Mouse (Mus musculus) heart, adult 2 months (tissue): ENCODE measurements around the gene Pigs. TPM values are rescaled to one million over a fixed set of nuclear protein-coding genes. Genes with fewer than 3 reads are reported as not detected.

ENCODE experiments used
- DNase-seq, 2 experiments: peaks; one replicate each; pipeline ENCODE4 v3.0.0; 2021
- H3K27ac ChIP-seq: fragments of 200-600 bp; 2 replicates; pipeline ENCODE4 v1.8.1; 2022
- H3K27me3 ChIP-seq: fragments of 200-500 bp; 2 replicates; pipeline ENCODE4 v1.6.1; 2012; ENCODE audit warnings: mild to moderate bottlenecking, low read length, inconsistent platforms, mixed read lengths; ENCODE audit not compliant: control insufficient read depth, insufficient read depth
- H3K36me3 ChIP-seq: fragments of 200-500 bp; 2 replicates; pipeline ENCODE4 v1.6.1; 2012; ENCODE audit warnings: low read length, inconsistent platforms; ENCODE audit not compliant: control insufficient read depth, insufficient read depth
- H3K4me1 ChIP-seq: fragments of 200-500 bp; 2 replicates; pipeline ENCODE4 v1.6.1; 2011; ENCODE audit warnings: low read length; ENCODE audit not compliant: control insufficient read depth, insufficient read depth
- H3K4me3 ChIP-seq: fragments of 200-600 bp; 2 replicates; pipeline ENCODE4 v1.8.1; 2022
- H3K79me2 ChIP-seq: fragments of 200-500 bp; replicated peaks from 2 replicates; pipeline ENCODE4 v1.6.1; 2012; ENCODE audit warnings: mild to moderate bottlenecking, inconsistent platforms, low read length, moderate library complexity, mixed read lengths; ENCODE audit not compliant: control insufficient read depth, insufficient read depth
- H3K9ac ChIP-seq: fragments of 200-500 bp; 2 replicates; pipeline ENCODE4 v1.6.1; 2012; ENCODE audit warnings: low read depth, mild to moderate bottlenecking, control low read depth, inconsistent platforms, low read length, mixed read lengths
- CTCF ChIP-seq: fragments of 200-600 bp; IDR thresholded peaks from 2 replicates; pipeline ENCODE4 v1.8.1; 2022; ENCODE audit warnings: antibody characterized with exemption, mild to moderate bottlenecking, moderate library complexity
- EP300 ChIP-seq: fragments of 200-500 bp; IDR thresholded peaks from 2 replicates; pipeline ENCODE4 v1.6.1; 2011; ENCODE audit warnings: low read depth, low read length, control low read depth; ENCODE audit not compliant: insufficient read depth
- POLR2A ChIP-seq: fragments of 200-500 bp; IDR thresholded peaks from 2 replicates; pipeline ENCODE4 v1.6.1; 2011; ENCODE audit warnings: mild to moderate bottlenecking, low read depth, low read length, control low read depth; ENCODE audit not compliant: insufficient read depth
- WGBS: fragments of 180-500 bp; shearing (Covaris S2); methylation state at CpG from one replicate; pipeline ENCODE4 v1.1.7; 2018; 5-methylcytosine and 5-hydroxymethylcytosine counted together
- intact Hi-C: fragments of 180-260 bp; cut with DNase I; formaldehyde crosslinking; loops from one replicate; pipeline ENCODE4 v1.15.1; 2025
- polyA plus RNA-seq: library from polyadenylated mRNA; depleted of rRNA; stranded (reverse); fragments of >200 nt; gene quantifications from 2 replicates; pipeline ENCODE4 v1.2.3, GENCODE M21; 2012
- total RNA-seq, 2 experiments: library from RNA; stranded (reverse); gene quantifications; 2 replicates each; pipeline ENCODE4 v1.2.3; 2021

Pigs gene
- total and polyA plus RNA-seq, 3 experiments: 20.7 to 39.7 (median 25.4) TPM

DNA sequence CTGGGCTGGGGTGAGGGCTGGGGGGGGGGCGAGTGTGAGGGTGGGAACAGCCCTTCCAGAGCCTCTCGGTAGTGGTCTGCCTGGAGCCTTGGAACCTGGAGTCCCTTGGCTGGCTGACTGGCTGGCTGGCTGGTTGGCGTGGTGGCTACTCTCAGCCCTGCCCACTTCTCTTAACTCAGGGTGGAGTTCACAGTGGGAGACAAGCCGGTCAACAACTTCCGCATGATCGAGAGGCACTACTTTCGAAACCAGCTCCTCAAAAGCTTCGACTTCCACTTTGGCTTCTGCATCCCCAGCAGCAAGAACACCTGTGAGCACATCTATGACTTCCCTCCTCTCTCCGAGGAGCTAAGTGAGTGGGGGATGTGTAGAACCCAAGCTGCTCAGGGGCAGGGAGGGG lies 19.7 kb downstream of the Pigs start:
- Histone ChIP-seq H3K79me2 (no peaks in the 10 kb centered on the region), H3K4me1 (peaks cover 10% of the 10 kb centered on the region), H3K4me3 (no peak overlapping the region), H3K36me3 (no peaks in the 10 kb centered on the region), H3K27ac (no peak overlapping the region), H3K27me3 (no peaks in the 10 kb centered on the region), H3K9ac (no peak overlapping the region)
- intact Hi-C loops: loop anchor here (5.0 kb wide), 2 partner anchors 46 to 86 kb away; partner anchors contain the start of genes 2610507B11Rik and Spag5
- peak in 1 of 2 experiments; percentile 46 for DNase-seq
- no peak for TF ChIP-seq POLR2A
- no peak for TF ChIP-seq EP300
- TF ChIP-seq CTCF: no peak
- 86% methylated on average over 9 of the region's 9 CpGs for WGBS

GRCm38 (mm10) chr11:78348474-78348873 lies 20.3 kb downstream of the Pigs start:
- H3K27me3 ChIP-seq: no peaks in the 10 kb centered on the region
- H3K4me3 ChIP-seq: no peak overlapping the region
- no peak for DNase-seq
- intact Hi-C loops: loop anchor here (5.0 kb wide), 2 partner anchors 46 to 86 kb away; partner anchors contain the start of genes 2610507B11Rik and Spag5
- H3K4me1 ChIP-seq: peaks cover 10% of the 10 kb centered on the region
- no peaks in the 10 kb centered on the region for H3K79me2 ChIP-seq
- H3K36me3 ChIP-seq: no peaks in the 10 kb centered on the region
- H3K9ac ChIP-seq: no peak overlapping the region
- no peak overlapping the region for H3K27ac ChIP-seq
- WGBS: 86% methylated on average over 7 of the region's 7 CpGs
- TF ChIP-seq EP300 (no peak), CTCF (no peak), POLR2A (no peak)

DNA sequence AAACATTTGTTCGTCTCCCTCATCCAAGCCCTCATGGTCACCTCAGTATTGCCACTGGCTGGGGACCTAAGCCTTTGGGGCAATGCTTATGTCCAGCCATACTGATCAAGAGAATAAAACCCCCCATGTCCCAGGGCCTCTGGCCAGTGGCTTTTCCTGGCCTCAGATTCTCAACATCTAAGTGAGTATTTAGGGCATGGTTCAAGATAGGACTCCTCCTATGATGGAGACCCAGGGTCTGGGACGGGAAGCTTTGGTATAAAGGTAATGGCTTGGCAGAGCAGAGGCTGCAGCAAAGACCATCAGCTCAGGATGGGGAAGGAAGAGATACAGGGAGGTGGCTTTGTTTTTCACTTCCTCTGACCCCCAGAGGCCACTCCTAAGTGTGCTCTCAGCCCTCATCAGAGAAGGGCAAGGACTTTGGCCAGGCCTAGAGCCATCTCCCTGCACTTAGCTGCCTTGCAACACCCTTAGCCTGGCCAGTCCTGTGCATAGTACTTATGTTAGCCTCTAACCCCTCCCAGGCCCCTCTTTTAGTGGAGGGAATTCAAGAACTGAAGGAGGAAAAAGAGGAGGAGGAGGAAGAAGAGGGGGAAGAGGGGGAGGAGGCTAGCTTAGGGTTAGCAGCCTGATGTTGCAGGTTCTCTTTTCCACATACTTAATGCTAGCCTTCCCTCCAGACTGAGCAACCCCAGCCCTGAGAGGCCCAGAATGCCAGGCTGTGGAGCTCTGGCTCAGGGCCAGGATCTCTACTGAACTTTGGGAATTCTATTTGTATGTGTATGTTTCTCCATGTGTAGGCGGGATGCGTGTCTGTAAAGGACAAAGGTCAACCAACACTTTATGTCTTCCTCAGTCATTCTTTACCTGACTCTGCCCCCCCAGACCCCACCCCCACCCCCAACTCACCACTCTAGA lies 21.5 kb downstream of the Pigs start:
- TF ChIP-seq CTCF (no peak), EP300 (no peak), POLR2A (no peak)
- no peak for DNase-seq
- Histone ChIP-seq H3K9ac (no peak overlapping the region), H3K27me3 (no peaks in the 10 kb centered on the region), H3K4me1 (peaks cover 5% of the 10 kb centered on the region), H3K36me3 (no peaks in the 10 kb centered on the region), H3K27ac (no peak overlapping the region), H3K79me2 (no peaks in the 10 kb centered on the region), H3K4me3 (no peak overlapping the region)
- intact Hi-C loops: loop anchor here (5.0 kb wide), 2 partner anchors 47 to 87 kb away; partner anchors contain the start of genes 2610507B11Rik and Spag5
- 66% methylated on average over 4 of the region's 4 CpGs for WGBS

GRCm38 (mm10) chr11:78353081-78353480 lies 24.9 kb downstream of the Pigs start:
- Histone ChIP-seq H3K27ac (no peak overlapping the region), H3K4me1 (no peaks in the 10 kb centered on the region), H3K4me3 (no peak overlapping the region), H3K79me2 (no peaks in the 10 kb centered on the region), H3K27me3 (no peaks in the 10 kb centered on the region), H3K9ac (no peak overlapping the region), H3K36me3 (no peaks in the 10 kb centered on the region)
- intact Hi-C loops: no loop called here
- TF ChIP-seq CTCF: no peak
- TF ChIP-seq EP300: no peak
- no peak for TF ChIP-seq POLR2A
- 78% methylated on average over 1 of the region's 1 CpGs for WGBS
- no peak for DNase-seq

- 60% methylated on average over 6 of the region's 6 CpGs for WGBS
Measured at GRCm38 (mm10) chr11:78354905-78355304, 26.7 kb downstream of the Pigs start.

More at GRCm38 (mm10) chr11:78354905-78355304, 26.7 kb downstream of the Pigs start:
- H3K4me3 ChIP-seq: no peak overlapping the region
- DNase-seq: no peak
- TF ChIP-seq CTCF (no peak), EP300 (no peak), POLR2A (no peak)
- H3K9ac ChIP-seq: no peak overlapping the region
- no peaks in the 10 kb centered on the region for H3K27me3 ChIP-seq
- no peaks in the 10 kb centered on the region for H3K79me2 ChIP-seq
- intact Hi-C loops: loop anchor here (2.0 kb wide), 1 partner anchor 42 kb away; no protein-coding TSS in a partner anchor
- H3K36me3 ChIP-seq: no peaks in the 10 kb centered on the region
- H3K4me1 ChIP-seq: no peaks in the 10 kb centered on the region
- no peak overlapping the region for H3K27ac ChIP-seq
